Mouse (Mus musculus): ENCODE results near the gene Slc2a1. TPM values are rescaled to one million over a fixed set of nuclear protein-coding genes. Genes with fewer than 3 reads are reported as not detected.

Gene Slc2a1
- polyA plus RNA-seq, 1 experiment from 2014 or later: 129 TPM

GRCm38 (mm10) chr4:119119354-119119753, 10.8 kb downstream of the Slc2a1 start:
- no peak overlapping the region for H3K9ac ChIP-seq
- H3K4me2 ChIP-seq: no peak overlapping the region
- no peak for ATAC-seq (ENCODE audit: insufficient read depth, low FRiP score, low read depth)
- H3K27ac ChIP-seq: peak overlapping the region; percentile 32; the same call in 1 of the 2 replicates
- no peaks in the 10 kb centered on the region for H3K9me3 ChIP-seq
- H3K27me3 ChIP-seq (replicated peaks): no peaks in the 10 kb centered on the region
- no peak overlapping the region for H3K4me3 ChIP-seq (replicated peaks)
- peaks cover 36% of the 10 kb centered on the region for H3K4me1 ChIP-seq
- H3K36me3 ChIP-seq: peaks cover 19% of the 10 kb centered on the region; the same call in 1 of the 2 replicates
- WGBS: 60% methylated on average over 5 of the region's 5 CpGs

- no peak for ATAC-seq (ENCODE audit: insufficient read depth, low FRiP score, low read depth)
- H3K27me3 ChIP-seq (replicated peaks): no peaks in the 10 kb centered on the region
- H3K4me3 ChIP-seq (replicated peaks): no peak overlapping the region
- no peak overlapping the region for H3K9ac ChIP-seq
- 83% methylated on average over 6 of the region's 6 CpGs for WGBS
- no peaks in the 10 kb centered on the region for H3K9me3 ChIP-seq
- H3K4me2 ChIP-seq: no peak overlapping the region
- H3K27ac ChIP-seq: 0 out of 2 replicates have a peak overlapping the region, but pooled peaks have one; percentile 32
- peaks cover 19% of the 10 kb centered on the region; the same call in 1 of the 2 replicates for H3K36me3 ChIP-seq
- H3K4me1 ChIP-seq: peaks cover 43% of the 10 kb centered on the region
These were observed 11.6 kb downstream of the Slc2a1 start for GRCm38 (mm10) chr4:119120095-119120494.

GRCm38 (mm10) chr4:119121249-119121648, 12.7 kb downstream of the Slc2a1 start:
- no peak overlapping the region for H3K9ac ChIP-seq
- H3K27ac ChIP-seq: no peak overlapping the region
- peaks cover 19% of the 10 kb centered on the region; the same call in 1 of the 2 replicates for H3K36me3 ChIP-seq
- peaks cover 36% of the 10 kb centered on the region for H3K4me1 ChIP-seq
- ATAC-seq (ENCODE audit: insufficient read depth, low FRiP score, low read depth): peak; percentile 40; the same call in 1 of the 2 replicates
- WGBS: 36% methylated on average over 4 of the region's 4 CpGs
- no peak overlapping the region for H3K4me2 ChIP-seq
- H3K9me3 ChIP-seq: no peaks in the 10 kb centered on the region
- H3K27me3 ChIP-seq (replicated peaks): no peaks in the 10 kb centered on the region
- no peak overlapping the region for H3K4me3 ChIP-seq (replicated peaks)

GRCm38 (mm10) chr4:119124771-119125273, 16.3 kb downstream of the Slc2a1 start:
- no peaks in the 10 kb centered on the region for H3K9me3 ChIP-seq
- peaks cover 19% of the 10 kb centered on the region for H3K4me1 ChIP-seq
- H3K36me3 ChIP-seq: peaks cover 23% of the 10 kb centered on the region; the same call in 1 of the 2 replicates
- no peak overlapping the region for H3K27ac ChIP-seq
- no peak overlapping the region for H3K4me3 ChIP-seq (replicated peaks)
- no peak overlapping the region for H3K9ac ChIP-seq
- no peaks in the 10 kb centered on the region for H3K27me3 ChIP-seq (replicated peaks)
- 60% methylated on average over 2 of the region's 2 CpGs for WGBS
- ATAC-seq (ENCODE audit: insufficient read depth, low FRiP score, low read depth): no peak
- no peak overlapping the region for H3K4me2 ChIP-seq

- Histone ChIP-seq H3K36me3 (peaks cover 20% of the 10 kb centered on the region; the same call in 1 of the 2 replicates), H3K27me3 (replicated peaks) (no peaks in the 10 kb centered on the region), H3K4me3 (replicated peaks) (no peak overlapping the region), H3K27ac (no peak overlapping the region), H3K4me1 (peaks cover 19% of the 10 kb centered on the region), H3K9ac (no peak overlapping the region), H3K9me3 (no peaks in the 10 kb centered on the region), H3K4me2 (no peak overlapping the region)
- no peak for ATAC-seq (ENCODE audit: insufficient read depth, low FRiP score, low read depth)
- WGBS: 74% methylated on average over 9 of the region's 9 CpGs
These were observed 17.2 kb downstream of the Slc2a1 start for GRCm38 (mm10) chr4:119125577-119126270.

GRCm38 (mm10) chr4:119127229-119127628, 18.7 kb downstream of the Slc2a1 start:
- no peak overlapping the region for H3K4me3 ChIP-seq (replicated peaks)
- H3K36me3 ChIP-seq: peaks cover 18% of the 10 kb centered on the region
- H3K9ac ChIP-seq: no peak overlapping the region
- no peak overlapping the region for H3K4me2 ChIP-seq
- ATAC-seq (ENCODE audit: insufficient read depth, low FRiP score, low read depth): no peak
- no peaks in the 10 kb centered on the region for H3K9me3 ChIP-seq
- H3K4me1 ChIP-seq: peaks cover 13% of the 10 kb centered on the region
- H3K27me3 ChIP-seq (replicated peaks): no peaks in the 10 kb centered on the region
- no peak overlapping the region for H3K27ac ChIP-seq
- 63% methylated on average over 6 of the region's 6 CpGs for WGBS

GRCm38 (mm10) chr4:119128547-119128946, 20.0 kb downstream of the Slc2a1 start:
- no peak overlapping the region for H3K9ac ChIP-seq
- H3K4me2 ChIP-seq: no peak overlapping the region
- no peaks in the 10 kb centered on the region for H3K9me3 ChIP-seq
- H3K4me3 ChIP-seq (replicated peaks): no peak overlapping the region
- ATAC-seq (ENCODE audit: insufficient read depth, low FRiP score, low read depth): no peak
- H3K4me1 ChIP-seq: peaks cover 13% of the 10 kb centered on the region
- WGBS: 72% methylated on average over 7 of the region's 7 CpGs
- H3K27ac ChIP-seq: no peak overlapping the region
- peaks cover 29% of the 10 kb centered on the region for H3K36me3 ChIP-seq
- H3K27me3 ChIP-seq (replicated peaks): no peaks in the 10 kb centered on the region

- peaks cover 29% of the 10 kb centered on the region for H3K36me3 ChIP-seq
These were observed 20.6 kb downstream of the Slc2a1 start for GRCm38 (mm10) chr4:119129096-119129495.

GRCm38 (mm10) chr4:119131189-119131910, 22.8 kb downstream of the Slc2a1 start:
- WGBS: 78% methylated on average over 8 of the region's 8 CpGs
- Histone ChIP-seq H3K27me3 (replicated peaks) (no peaks in the 10 kb centered on the region), H3K4me1 (no peaks in the 10 kb centered on the region), H3K36me3 (peaks cover 50% of the 10 kb centered on the region), H3K4me2 (no peak overlapping the region), H3K27ac (peak overlapping the region; percentile 26; the same call in 1 of the 2 replicates), H3K4me3 (replicated peaks) (no peak overlapping the region), H3K9me3 (no peaks in the 10 kb centered on the region), H3K9ac (no peak overlapping the region)
- no peak for ATAC-seq (ENCODE audit: insufficient read depth, low FRiP score, low read depth)

More at GRCm38 (mm10) chr4:119129096-119129495, 20.6 kb downstream of the Slc2a1 start:
- peaks cover 10% of the 10 kb centered on the region for H3K4me1 ChIP-seq
- H3K4me3 ChIP-seq (replicated peaks): no peak overlapping the region
- 88% methylated on average over 1 of the region's 1 CpGs for WGBS
- H3K4me2 ChIP-seq: no peak overlapping the region
- H3K27ac ChIP-seq: no peak overlapping the region
- H3K27me3 ChIP-seq (replicated peaks): no peaks in the 10 kb centered on the region
- H3K9ac ChIP-seq: no peak overlapping the region
- H3K9me3 ChIP-seq: no peaks in the 10 kb centered on the region
- no peak for ATAC-seq (ENCODE audit: insufficient read depth, low FRiP score, low read depth)

GRCm38 (mm10) chr4:119133306-119133705, 24.8 kb downstream of the Slc2a1 start:
- Histone ChIP-seq H3K4me1 (no peaks in the 10 kb centered on the region; the same call in 1 of the 2 replicates), H3K4me2 (no peak overlapping the region), H3K9ac (no peak overlapping the region), H3K9me3 (no peaks in the 10 kb centered on the region), H3K36me3 (peaks cover 53% of the 10 kb centered on the region), H3K27ac (no peak overlapping the region), H3K27me3 (replicated peaks) (no peaks in the 10 kb centered on the region), H3K4me3 (replicated peaks) (no peak overlapping the region)
- no peak for ATAC-seq (ENCODE audit: insufficient read depth, low FRiP score, low read depth)
- 90% methylated on average over 13 of the region's 13 CpGs for WGBS

- Histone ChIP-seq H3K9ac (no peak overlapping the region), H3K27me3 (replicated peaks) (no peaks in the 10 kb centered on the region), H3K27ac (no peak overlapping the region), H3K4me1 (no peaks in the 10 kb centered on the region; the same call in 1 of the 2 replicates), H3K9me3 (no peaks in the 10 kb centered on the region), H3K4me3 (replicated peaks) (no peak overlapping the region), H3K4me2 (no peak overlapping the region), H3K36me3 (peaks cover 51% of the 10 kb centered on the region)
- no peak for ATAC-seq (ENCODE audit: insufficient read depth, low FRiP score, low read depth)
- WGBS: 89% methylated on average over 13 of the region's 13 CpGs
These were observed 25.3 kb downstream of the Slc2a1 start for GRCm38 (mm10) chr4:119133860-119134259.

- H3K4me2 ChIP-seq: no peak overlapping the region
- H3K27ac ChIP-seq: no peak overlapping the region
- H3K9me3 ChIP-seq: no peaks in the 10 kb centered on the region
- H3K36me3 ChIP-seq: peaks cover 45% of the 10 kb centered on the region
- no peaks in the 10 kb centered on the region for H3K27me3 ChIP-seq (replicated peaks)
- 60% methylated on average over 8 of the region's 8 CpGs for WGBS
- no peak for ATAC-seq (ENCODE audit: insufficient read depth, low FRiP score, low read depth)
- no peak overlapping the region for H3K4me3 ChIP-seq (replicated peaks)
- no peak overlapping the region for H3K9ac ChIP-seq
- no peaks in the 10 kb centered on the region; the same call in 1 of the 2 replicates for H3K4me1 ChIP-seq
These were observed 28.8 kb downstream of the Slc2a1 start for GRCm38 (mm10) chr4:119137313-119137712.

Measured in stomach, embryonic 15.5 days (tissue).